Mouse (Mus musculus): ENCODE data around the gene Acap2.

The Acap2 gene

DNA sequence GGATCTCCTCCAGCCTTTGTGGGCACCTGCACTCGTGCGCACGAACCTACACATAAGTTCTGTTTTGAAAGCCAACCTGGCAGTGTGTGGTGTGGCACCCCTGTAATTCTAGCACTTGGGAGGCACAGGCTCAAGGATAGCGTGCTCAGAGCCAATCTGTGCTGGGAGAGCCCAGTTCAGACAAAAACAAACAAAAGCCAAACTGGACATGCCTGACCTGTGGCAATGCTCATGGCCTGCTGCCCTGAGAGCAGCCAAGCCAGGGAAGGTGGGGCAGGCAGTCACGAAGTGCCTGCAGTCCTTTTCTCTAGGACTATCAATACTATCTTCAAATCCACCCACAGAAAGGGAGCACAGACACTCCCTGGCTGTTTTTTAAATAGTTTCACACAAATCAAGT, 157.9 kb downstream of the Acap2 start:
- no peak for DNase-seq

Measured in kidney, postnatal 10 days (tissue).